Mouse (Mus musculus) embryonic facial prominence, embryonic 12.5 days (tissue): ENCODE data around the gene Btaf1. TPM values are rescaled to one million over a fixed set of nuclear protein-coding genes. Genes with fewer than 3 reads are reported as not detected.

Experiments used
- ATAC-seq: fragments of 200-750 bp; cut with Nextera tagmentation; 2 replicates; pipeline ENCODE4 v1.8.0; 2017; ENCODE audit not compliant: insufficient number of reproducible peaks, insufficient read depth, low FRiP score, low TSS enrichment
- H3K27ac ChIP-seq: fragments of 300-500 bp; sonication (generic); 2 replicates; pipeline ENCODE4 v1.5.1; 2016; ENCODE audit warnings: mild to moderate bottlenecking
- H3K27me3 ChIP-seq: fragments of 300-500 bp; sonication (generic); 2 replicates; pipeline ENCODE4 v1.6.1; 2016; ENCODE audit warnings: mild to moderate bottlenecking, moderate library complexity
- H3K36me3 ChIP-seq: fragments of 300-500 bp; sonication (generic); 2 replicates; pipeline ENCODE4 v1.6.1; 2016; ENCODE audit warnings: mild to moderate bottlenecking
- H3K4me1 ChIP-seq: fragments of 300-500 bp; sonication (generic); 2 replicates; pipeline ENCODE4 v1.6.1; 2016
- H3K4me2 ChIP-seq: fragments of 300-500 bp; sonication (generic); replicated peaks from 2 replicates; pipeline ENCODE4 v1.6.1; 2016; ENCODE audit warnings: mild to moderate bottlenecking, moderate library complexity
- H3K4me3 ChIP-seq: fragments of 300-500 bp; sonication (generic); 2 replicates; pipeline ENCODE4 v1.5.1; 2016; ENCODE audit warnings: mild to moderate bottlenecking
- H3K9ac ChIP-seq: fragments of 300-500 bp; sonication (generic); 2 replicates; pipeline ENCODE4 v1.6.1; 2016; ENCODE audit warnings: mild to moderate bottlenecking, moderate library complexity
- H3K9me3 ChIP-seq: fragments of 300-500 bp; sonication (generic); 2 replicates; pipeline ENCODE4 v1.6.1; 2016; ENCODE audit warnings: mild to moderate bottlenecking, moderate library complexity
- WGBS: fragments of 180-500 bp; shearing (Covaris S2); methylation state at CpG from one replicate; pipeline ENCODE4 v1.1.7; 2016; 5-methylcytosine and 5-hydroxymethylcytosine counted together
- polyA plus RNA-seq: library from polyadenylated mRNA; unstranded; fragments of >200 nt; fragmentation: Nextera tagmentation; extraction: Ambion mirVana; gene quantifications from 2 replicates; pipeline ENCODE4 v1.2.1, GENCODE M21; 2016

Gene Btaf1
- polyA plus RNA-seq, 1 experiment from 2014 or later = 16.0 TPM

GRCm38 (mm10) chr19:37031446-37031845 lies 105.6 kb downstream of the Btaf1 start:
- Histone ChIP-seq H3K27ac (no peak overlapping the region), H3K9ac (no peak overlapping the region), H3K27me3 (no peaks in the 10 kb centered on the region), H3K36me3 (no peaks in the 10 kb centered on the region), H3K4me1 (no peaks in the 10 kb centered on the region), H3K4me3 (no peak overlapping the region), H3K9me3 (no peaks in the 10 kb centered on the region), H3K4me2 (no peak overlapping the region)
- WGBS = 87% methylated on average over 5 of the region's 5 CpGs
- no peak for ATAC-seq

GRCm38 (mm10) chr19:37032364-37032763 lies 106.5 kb downstream of the Btaf1 start:
- Histone ChIP-seq H3K4me2 (no peak overlapping the region), H3K27ac (no peak overlapping the region), H3K27me3 (no peaks in the 10 kb centered on the region), H3K36me3 (no peaks in the 10 kb centered on the region), H3K4me3 (no peak overlapping the region), H3K9me3 (no peaks in the 10 kb centered on the region), H3K4me1 (no peaks in the 10 kb centered on the region), H3K9ac (no peak overlapping the region)
- WGBS = 77% methylated on average over 2 of the region's 2 CpGs
- ATAC-seq = no peak

DNA sequence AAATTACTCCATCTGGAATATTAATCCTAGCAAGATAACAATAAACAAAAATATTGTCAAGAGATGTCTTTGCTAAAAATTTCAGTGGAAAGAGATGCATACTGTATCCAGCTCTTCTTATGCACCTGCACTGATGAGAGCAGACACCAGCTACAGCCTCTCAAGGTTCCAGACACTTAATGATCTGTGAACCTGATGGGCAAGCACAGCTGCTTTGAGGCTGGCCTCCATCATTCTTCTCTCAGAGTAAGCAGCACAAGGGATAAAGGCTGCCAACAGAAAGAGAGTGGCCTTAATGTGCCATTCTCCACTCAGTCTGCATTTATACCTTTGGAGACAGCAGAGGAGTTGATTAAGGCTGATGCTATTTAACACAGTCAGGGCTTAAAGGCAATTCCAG lies 115.0 kb downstream of the Btaf1 start:
- Histone ChIP-seq H3K4me1 (no peaks in the 10 kb centered on the region), H3K27ac (no peak overlapping the region), H3K36me3 (no peaks in the 10 kb centered on the region), H3K4me3 (no peak overlapping the region), H3K27me3 (no peaks in the 10 kb centered on the region), H3K9ac (no peak overlapping the region), H3K4me2 (no peak overlapping the region), H3K9me3 (no peaks in the 10 kb centered on the region)
- ATAC-seq = no peak

- no peaks in the 10 kb centered on the region for H3K4me1 ChIP-seq
- 88% methylated on average over 10 of the region's 10 CpGs for WGBS
- H3K27me3 ChIP-seq = no peaks in the 10 kb centered on the region
- no peak for ATAC-seq
- no peak overlapping the region for H3K9ac ChIP-seq
- no peaks in the 10 kb centered on the region for H3K9me3 ChIP-seq
- H3K4me2 ChIP-seq = no peak overlapping the region
- no peaks in the 10 kb centered on the region for H3K36me3 ChIP-seq
- H3K4me3 ChIP-seq = no peak overlapping the region
- no peak overlapping the region for H3K27ac ChIP-seq
Measured at GRCm38 (mm10) chr19:37044431-37044830, 118.6 kb downstream of the Btaf1 start.

DNA sequence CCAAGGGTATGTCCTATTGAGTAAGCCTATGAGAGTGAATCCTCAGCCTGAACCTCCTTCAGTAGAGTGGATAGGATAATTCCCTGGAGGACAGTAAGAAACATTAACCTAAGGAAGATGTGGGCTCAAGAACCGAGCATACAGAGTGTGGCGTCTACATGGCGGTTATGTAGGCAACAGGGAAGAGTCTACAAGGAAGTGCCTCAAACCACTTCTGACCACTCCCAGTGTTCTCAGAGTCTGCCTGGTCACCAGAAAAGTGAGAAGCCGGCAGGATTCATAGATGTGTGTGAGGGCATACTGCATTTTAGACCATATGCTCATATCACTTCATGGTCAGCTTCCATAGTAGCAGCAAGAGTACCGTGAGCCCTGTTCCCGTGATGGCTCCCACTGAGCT lies 122.6 kb downstream of the Btaf1 start:
- no peak overlapping the region for H3K9ac ChIP-seq
- H3K4me3 ChIP-seq = no peak overlapping the region
- no peaks in the 10 kb centered on the region for H3K27me3 ChIP-seq
- no peaks in the 10 kb centered on the region for H3K4me1 ChIP-seq
- no peak overlapping the region for H3K4me2 ChIP-seq
- H3K27ac ChIP-seq = no peak overlapping the region
- WGBS = 86% methylated on average over 6 of the region's 6 CpGs
- no peaks in the 10 kb centered on the region for H3K9me3 ChIP-seq
- no peaks in the 10 kb centered on the region for H3K36me3 ChIP-seq
- ATAC-seq = no peak

GRCm38 (mm10) chr19:37050643-37051345 lies 124.9 kb downstream of the Btaf1 start:
- Histone ChIP-seq H3K36me3 (no peaks in the 10 kb centered on the region), H3K27ac (no peak overlapping the region), H3K4me3 (no peak overlapping the region), H3K27me3 (no peaks in the 10 kb centered on the region), H3K4me2 (no peak overlapping the region), H3K4me1 (no peaks in the 10 kb centered on the region), H3K9ac (no peak overlapping the region), H3K9me3 (no peaks in the 10 kb centered on the region)
- no peak for ATAC-seq
- 68% methylated on average over 4 of the region's 4 CpGs for WGBS

DNA sequence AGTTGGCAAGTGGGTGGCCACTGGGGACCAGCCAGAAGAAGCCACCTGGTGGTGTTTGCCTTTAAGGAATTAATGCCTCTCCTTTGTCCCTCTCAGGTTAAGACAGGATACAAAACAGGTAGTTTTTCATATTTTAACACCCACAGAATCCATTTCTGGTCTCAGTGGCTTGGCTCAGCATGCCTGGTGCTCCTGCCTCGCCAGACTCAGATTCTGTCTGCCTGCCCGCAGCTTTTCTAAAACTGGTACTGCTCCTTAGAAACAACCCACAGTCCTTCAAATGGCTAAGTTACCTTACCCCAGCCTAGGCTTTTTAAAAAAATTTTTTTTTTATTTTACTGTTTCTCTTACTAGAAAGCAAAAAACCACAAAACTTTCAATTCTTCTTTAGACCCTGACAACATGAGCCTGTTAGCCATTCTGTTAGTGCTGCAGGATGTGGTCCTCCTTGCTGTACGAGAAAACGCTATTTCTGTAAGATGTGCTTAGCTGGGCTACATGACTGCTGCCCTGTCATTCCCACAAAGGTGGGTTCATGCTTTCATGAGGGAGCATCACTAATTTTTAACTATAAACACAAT lies 130.2 kb downstream of the Btaf1 start:
- Histone ChIP-seq H3K27me3 (no peaks in the 10 kb centered on the region), H3K4me1 (no peaks in the 10 kb centered on the region), H3K27ac (no peak overlapping the region), H3K36me3 (no peaks in the 10 kb centered on the region), H3K9me3 (no peaks in the 10 kb centered on the region), H3K4me2 (no peak overlapping the region), H3K4me3 (no peak overlapping the region), H3K9ac (no peak overlapping the region)
- no peak for ATAC-seq
- WGBS = 81% methylated on average over 4 of the region's 4 CpGs

DNA sequence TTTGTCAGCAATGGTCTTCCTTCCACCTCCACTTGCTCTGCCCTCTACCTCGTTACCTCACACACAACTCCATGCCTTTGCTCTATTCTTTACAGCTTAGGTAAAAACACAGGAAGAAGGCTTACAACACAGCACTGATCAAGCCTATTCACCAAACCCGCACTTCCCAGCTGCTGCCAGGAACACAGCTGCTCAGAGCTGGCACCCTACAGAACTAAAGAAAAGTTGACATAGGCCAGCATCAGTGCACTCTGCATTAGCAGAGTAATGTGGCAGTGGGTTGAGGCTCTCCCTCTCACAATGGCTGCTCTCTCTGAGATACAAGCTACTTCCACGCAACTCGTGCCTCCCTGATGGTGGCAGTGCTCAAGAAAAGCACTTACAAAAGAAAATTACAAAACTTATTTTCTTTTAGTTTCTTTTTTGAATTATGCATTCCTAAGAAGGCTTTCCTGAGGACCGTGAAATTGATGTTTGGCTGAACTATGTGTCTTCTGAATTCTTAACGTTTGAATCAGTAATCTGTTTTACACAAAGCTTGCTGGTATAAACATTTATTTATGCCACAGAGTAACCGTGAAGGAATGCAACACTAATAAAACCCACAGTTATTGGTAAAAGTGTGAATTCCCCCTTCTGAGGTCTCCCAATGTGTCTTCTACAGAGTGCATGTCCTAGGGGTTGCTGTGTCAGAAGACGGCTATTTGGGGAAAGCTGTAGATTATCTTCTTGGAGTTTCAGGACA lies 131.5 kb downstream of the Btaf1 start:
- Histone ChIP-seq H3K36me3 (no peaks in the 10 kb centered on the region), H3K4me2 (no peak overlapping the region), H3K9me3 (no peaks in the 10 kb centered on the region), H3K27me3 (no peaks in the 10 kb centered on the region), H3K9ac (no peak overlapping the region), H3K4me1 (no peaks in the 10 kb centered on the region), H3K27ac (no peak overlapping the region), H3K4me3 (no peak overlapping the region)
- WGBS = 79% methylated on average over 8 of the region's 8 CpGs
- ATAC-seq = no peak

GRCm38 (mm10) chr19:37059623-37060022 lies 133.7 kb downstream of the Btaf1 start:
- Histone ChIP-seq H3K4me1 (no peaks in the 10 kb centered on the region), H3K4me3 (no peak overlapping the region), H3K4me2 (no peak overlapping the region), H3K27ac (no peak overlapping the region), H3K36me3 (no peaks in the 10 kb centered on the region), H3K27me3 (no peaks in the 10 kb centered on the region), H3K9ac (no peak overlapping the region), H3K9me3 (no peaks in the 10 kb centered on the region)
- ATAC-seq = no peak
- 57% methylated on average over 2 of the region's 2 CpGs for WGBS

- no peaks in the 10 kb centered on the region for H3K36me3 ChIP-seq
- H3K9ac ChIP-seq = no peak overlapping the region
- H3K4me1 ChIP-seq = no peaks in the 10 kb centered on the region
- no peak for ATAC-seq
- no peaks in the 10 kb centered on the region for H3K9me3 ChIP-seq
- no peak overlapping the region for H3K27ac ChIP-seq
- H3K4me3 ChIP-seq = no peak overlapping the region
- WGBS = 89% methylated on average over 4 of the region's 4 CpGs
- no peak overlapping the region for H3K4me2 ChIP-seq
- H3K27me3 ChIP-seq = no peaks in the 10 kb centered on the region
Measured at GRCm38 (mm10) chr19:37060078-37060477, 134.2 kb downstream of the Btaf1 start.
